Mouse (Mus musculus) C2C12 (cell line): ENCODE results near the gene Zfyve1. TPM values are rescaled to one million over a fixed set of nuclear protein-coding genes. Genes with fewer than 3 reads are reported as not detected.

ENCODE experiments used
- H3K27me3 ChIP-seq: one replicate; pipeline ENCODE4 v1.6.1; 2011; ENCODE audit not compliant: control insufficient read depth, insufficient read depth, insufficient read length
- H3K36me3 ChIP-seq: one replicate; pipeline ENCODE4 v1.6.1; 2011; ENCODE audit not compliant: control insufficient read depth, insufficient read depth
- H3K4me3 ChIP-seq: one replicate; pipeline ENCODE4 v1.5.1; 2011; ENCODE audit warnings: mild to moderate bottlenecking, control low read depth; ENCODE audit not compliant: poor library complexity, insufficient read depth, severe bottlenecking
- H3K79me2 ChIP-seq: one replicate; pipeline ENCODE4 v1.6.1; 2011; ENCODE audit not compliant: control insufficient read depth, insufficient read depth
- H3K79me3 ChIP-seq: one replicate; pipeline ENCODE4 v1.6.1; 2011; ENCODE audit warnings: low read depth, control low read depth
- H3ac ChIP-seq: one replicate; pipeline ENCODE3; 2011; ENCODE audit warnings: low read depth; ENCODE audit not compliant: control insufficient read depth, insufficient read length
- CEBPB ChIP-seq: IDR thresholded peaks from one replicate; pipeline ENCODE4 v1.6.1; 2011; ENCODE audit warnings: low read depth, mild to moderate bottlenecking, control low read depth, moderate library complexity
- CTCF ChIP-seq: IDR thresholded peaks from one replicate; pipeline ENCODE4 v1.5.1; 2011; ENCODE audit not compliant: control insufficient read depth, insufficient read depth, insufficient read length
- FOSL1 ChIP-seq: IDR thresholded peaks from one replicate; pipeline ENCODE4 v1.8.0; 2011; ENCODE audit warnings: mild to moderate bottlenecking, low read length; ENCODE audit not compliant: poor library complexity, insufficient read depth, severe bottlenecking
- MAX ChIP-seq: IDR thresholded peaks from one replicate; pipeline ENCODE4 v1.6.1; 2011; ENCODE audit warnings: mild to moderate bottlenecking, control low read depth
- MYOD1 ChIP-seq: IDR thresholded peaks from one replicate; pipeline ENCODE4 v1.6.1; 2011; ENCODE audit warnings: low read depth; ENCODE audit not compliant: control insufficient read depth, insufficient read length
- MYOG ChIP-seq: IDR thresholded peaks from one replicate; pipeline ENCODE4 v1.6.1; 2011; ENCODE audit not compliant: control insufficient read depth, insufficient read length; ENCODE audit errors: extremely low read depth
- USF1 ChIP-seq: IDR thresholded peaks from one replicate; pipeline ENCODE4 v1.6.1; 2011; ENCODE audit warnings: low read depth, mild to moderate bottlenecking, control low read depth, moderate library complexity
- polyA plus RNA-seq: library from polyadenylated mRNA; unstranded; fragments of >200 nt; fragmentation: generic; extraction: Trizol; gene quantifications from one replicate; pipeline ENCODE4 v1.2.1, GENCODE M21; 2012; ENCODE audit warnings: missing spikeins

Zfyve1 gene
- polyA plus RNA-seq, 1 experiment, result 8.6 TPM

- Histone ChIP-seq H3K79me3 (no peaks in the 10 kb centered on the region), H3K4me3 (no peak overlapping the region), H3K36me3 (peaks cover 23% of the 10 kb centered on the region), H3ac (no peak overlapping the region), H3K79me2 (no peaks in the 10 kb centered on the region), H3K27me3 (no peaks in the 10 kb centered on the region)
- no peak for TF ChIP-seq CTCF
- TF ChIP-seq FOSL1, result no peak
- no peak for TF ChIP-seq MYOD1
- no peak for TF ChIP-seq MYOG
- no peak for TF ChIP-seq MAX
- no peak for TF ChIP-seq CEBPB
- TF ChIP-seq USF1, result no peak
Observed at GRCm38 (mm10) chr12:83591754-83592501, 5.1 kb downstream of the Zfyve1 start.

DNA sequence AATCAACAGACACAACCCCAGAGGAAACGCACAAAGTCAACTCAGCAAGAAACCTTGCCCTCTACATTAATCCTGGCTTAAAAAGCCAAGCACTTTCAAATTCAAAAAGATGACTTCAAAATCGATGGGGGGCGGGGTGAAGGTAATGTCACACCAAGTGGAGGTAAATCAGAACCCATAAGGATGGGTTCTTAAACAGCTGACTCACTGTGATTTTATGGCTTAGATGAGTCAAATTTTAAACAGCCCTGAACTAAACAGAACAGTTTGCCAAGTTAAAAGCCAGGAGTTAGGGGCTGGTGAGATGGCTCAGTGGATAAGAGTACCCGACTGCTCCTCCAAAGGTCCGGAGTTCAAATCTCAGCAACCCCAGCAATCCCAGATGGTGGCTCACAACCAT is 10.4 kb downstream of the Zfyve1 start:
- TF ChIP-seq MYOD1, result no peak
- no peak for TF ChIP-seq CEBPB
- no peak for TF ChIP-seq USF1
- no peak for TF ChIP-seq FOSL1
- TF ChIP-seq CTCF, result no peak
- TF ChIP-seq MAX, result no peak
- TF ChIP-seq MYOG, result no peak
- H3K36me3 ChIP-seq, result peaks cover 14% of the 10 kb centered on the region
- H3K27me3 ChIP-seq, result no peaks in the 10 kb centered on the region

GRCm38 (mm10) chr12:83582747-83583146 is 14.3 kb downstream of the Zfyve1 start:
- Histone ChIP-seq H3K4me3 (no peak overlapping the region), H3K79me3 (no peaks in the 10 kb centered on the region), H3K79me2 (no peaks in the 10 kb centered on the region), H3K27me3 (no peaks in the 10 kb centered on the region), H3K36me3 (peaks cover 2% of the 10 kb centered on the region), H3ac (no peak overlapping the region)
- TF ChIP-seq CEBPB (no peak), USF1 (no peak), MYOG (no peak), MAX (no peak), CTCF (no peak)

More for the DNA sequence above, 10.4 kb downstream of the Zfyve1 start:
- H3K79me3 ChIP-seq, result no peaks in the 10 kb centered on the region
- no peak overlapping the region for H3ac ChIP-seq
- no peaks in the 10 kb centered on the region for H3K79me2 ChIP-seq
- H3K4me3 ChIP-seq, result no peak overlapping the region

- Histone ChIP-seq H3K79me3 (no peaks in the 10 kb centered on the region), H3K36me3 (no peaks in the 10 kb centered on the region), H3ac (no peak overlapping the region), H3K79me2 (no peaks in the 10 kb centered on the region), H3K4me3 (no peak overlapping the region), H3K27me3 (no peaks in the 10 kb centered on the region)
- no peak for TF ChIP-seq MAX
- no peak for TF ChIP-seq CEBPB
- TF ChIP-seq CTCF, result no peak
- no peak for TF ChIP-seq MYOG
- no peak for TF ChIP-seq FOSL1
- TF ChIP-seq MYOD1, result no peak
- no peak for TF ChIP-seq USF1
Observed at GRCm38 (mm10) chr12:83582106-83582505, 14.9 kb downstream of the Zfyve1 start.

- no peaks in the 10 kb centered on the region for H3K79me3 ChIP-seq
- TF ChIP-seq MYOD1 (no peak), MAX (no peak), CEBPB (no peak), CTCF (no peak), MYOG (no peak), USF1 (no peak), FOSL1 (no peak)
- H3K27me3 ChIP-seq, result no peaks in the 10 kb centered on the region
- H3K36me3 ChIP-seq, result no peaks in the 10 kb centered on the region
- H3K4me3 ChIP-seq, result no peak overlapping the region
- no peaks in the 10 kb centered on the region for H3K79me2 ChIP-seq
- H3ac ChIP-seq, result no peak overlapping the region
Observed at GRCm38 (mm10) chr12:83580283-83580682, 16.7 kb downstream of the Zfyve1 start.

DNA sequence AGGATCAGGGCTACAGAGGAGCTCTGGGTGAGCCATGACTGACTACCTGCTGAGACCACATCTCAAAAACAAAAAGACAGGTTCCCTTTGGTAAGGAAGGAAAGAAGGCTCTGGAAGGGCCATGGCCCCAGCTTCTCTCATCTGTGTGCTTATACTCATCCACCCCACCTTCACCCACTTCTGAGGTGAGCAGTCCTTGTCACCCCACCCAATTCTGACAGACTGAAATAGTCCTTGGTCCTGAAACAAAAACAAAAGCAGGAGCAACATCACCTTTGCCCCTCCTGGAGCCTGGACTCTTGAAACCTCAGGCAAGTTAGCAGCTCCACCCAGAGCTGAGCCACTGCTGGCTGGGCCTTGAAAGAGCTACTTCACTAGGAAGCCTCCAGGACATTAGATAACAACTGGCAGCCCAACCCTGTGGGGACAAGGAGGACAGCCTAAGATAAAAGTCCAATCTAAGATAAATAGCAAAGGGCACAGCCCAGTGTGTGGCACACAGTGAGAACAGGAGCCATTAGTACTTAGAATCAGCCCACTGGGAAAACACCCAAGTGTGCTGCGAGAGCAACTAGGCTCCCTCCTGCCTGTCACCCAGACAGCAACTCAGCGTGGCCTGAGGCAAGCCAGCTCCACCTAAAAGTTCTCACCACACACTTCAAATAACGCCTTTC is 18.0 kb downstream of the Zfyve1 start:
- Histone ChIP-seq H3ac (no peak overlapping the region), H3K27me3 (no peaks in the 10 kb centered on the region), H3K4me3 (no peak overlapping the region), H3K79me2 (no peaks in the 10 kb centered on the region), H3K36me3 (peaks cover 9% of the 10 kb centered on the region), H3K79me3 (no peaks in the 10 kb centered on the region)
- TF ChIP-seq MYOD1 (no peak), MAX (no peak), USF1 (no peak)
